Mouse (Mus musculus): ENCODE results near the gene 5730409E04Rik.

Gene 5730409E04Rik

DNA sequence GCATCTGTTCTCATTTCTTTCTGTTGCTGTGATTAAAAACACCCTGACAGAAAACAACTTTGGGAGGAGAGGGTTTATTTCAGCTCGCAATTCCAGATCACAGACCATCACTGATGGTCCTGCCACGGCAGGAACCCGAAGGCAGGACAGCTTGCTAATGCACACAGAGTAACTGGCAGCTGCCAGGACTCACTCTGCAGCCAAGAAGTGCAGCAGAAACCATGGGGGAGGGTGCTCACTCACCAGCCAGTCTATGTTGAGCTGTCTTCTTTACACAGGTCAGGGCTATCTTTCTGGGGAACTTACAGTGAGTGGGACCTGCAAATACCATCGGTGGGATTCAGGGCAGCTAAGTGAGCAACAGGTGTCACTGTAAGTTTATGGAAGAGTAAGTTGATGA is 27.8 kb downstream of the 5730409E04Rik start:
- in situ Hi-C loops (cut with MboI) = no loop called here

DNA sequence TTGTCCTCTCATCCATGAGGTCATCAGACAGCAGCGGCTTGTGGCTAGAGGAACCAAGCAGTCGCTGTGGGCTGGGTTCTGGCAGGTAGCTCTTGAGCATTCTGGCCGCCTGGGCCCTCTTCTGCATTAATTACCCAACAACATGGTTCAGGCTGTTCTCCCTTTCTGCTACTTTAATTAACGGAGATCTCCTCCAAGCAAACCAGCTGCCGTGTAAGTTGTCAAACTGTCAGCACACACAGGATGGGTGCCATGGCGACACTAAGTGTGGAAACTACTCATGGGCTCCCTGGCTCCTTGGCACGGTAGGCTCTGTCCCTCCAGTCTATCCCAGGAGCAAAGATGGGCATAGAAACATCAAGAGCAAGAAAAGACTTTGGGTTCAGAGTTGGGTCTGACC is 29.7 kb downstream of the 5730409E04Rik start:
- in situ Hi-C loops (cut with MboI) = no loop called here

DNA sequence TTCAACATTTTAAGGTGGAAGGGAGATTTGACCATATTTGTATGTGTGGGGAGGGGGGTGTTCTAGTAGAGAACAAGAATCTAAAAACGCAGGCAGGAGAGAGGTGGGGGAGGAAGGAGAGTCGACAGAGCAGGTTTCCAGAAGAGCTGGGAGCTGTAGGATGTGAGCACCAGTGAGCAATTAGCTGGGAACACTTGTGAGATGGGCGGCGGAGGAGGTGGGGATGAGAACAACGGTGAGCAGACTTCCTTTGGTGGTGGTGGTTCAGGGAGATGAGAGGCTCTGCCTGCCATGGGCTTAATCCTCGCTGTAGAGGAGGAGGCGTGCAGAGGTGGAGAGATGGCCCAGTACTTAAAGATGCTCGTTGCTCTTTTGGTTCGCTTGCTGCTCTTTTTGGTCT is 32.3 kb downstream of the 5730409E04Rik start:
- in situ Hi-C loops (cut with MboI) = no loop called here

DNA sequence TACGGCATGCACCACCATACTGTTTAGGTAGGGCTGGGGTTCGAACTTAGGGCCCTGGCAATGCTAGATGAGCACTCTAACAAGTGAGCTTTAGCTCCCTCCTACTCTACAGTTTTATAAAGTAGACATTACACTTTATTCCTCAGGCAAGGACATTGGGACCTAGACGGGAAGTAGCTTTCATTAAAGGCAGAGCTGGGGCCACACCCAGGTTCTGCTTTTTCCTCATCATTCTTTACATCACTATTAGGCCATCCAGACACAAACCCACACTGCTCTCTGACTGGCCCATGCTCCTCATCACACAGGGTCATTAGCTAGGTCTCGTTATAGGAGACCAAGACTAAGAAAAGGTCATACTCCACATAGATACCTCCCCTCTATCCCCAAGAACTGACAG is 34.2 kb downstream of the 5730409E04Rik start:
- in situ Hi-C loops (cut with MboI) = no loop called here

DNA sequence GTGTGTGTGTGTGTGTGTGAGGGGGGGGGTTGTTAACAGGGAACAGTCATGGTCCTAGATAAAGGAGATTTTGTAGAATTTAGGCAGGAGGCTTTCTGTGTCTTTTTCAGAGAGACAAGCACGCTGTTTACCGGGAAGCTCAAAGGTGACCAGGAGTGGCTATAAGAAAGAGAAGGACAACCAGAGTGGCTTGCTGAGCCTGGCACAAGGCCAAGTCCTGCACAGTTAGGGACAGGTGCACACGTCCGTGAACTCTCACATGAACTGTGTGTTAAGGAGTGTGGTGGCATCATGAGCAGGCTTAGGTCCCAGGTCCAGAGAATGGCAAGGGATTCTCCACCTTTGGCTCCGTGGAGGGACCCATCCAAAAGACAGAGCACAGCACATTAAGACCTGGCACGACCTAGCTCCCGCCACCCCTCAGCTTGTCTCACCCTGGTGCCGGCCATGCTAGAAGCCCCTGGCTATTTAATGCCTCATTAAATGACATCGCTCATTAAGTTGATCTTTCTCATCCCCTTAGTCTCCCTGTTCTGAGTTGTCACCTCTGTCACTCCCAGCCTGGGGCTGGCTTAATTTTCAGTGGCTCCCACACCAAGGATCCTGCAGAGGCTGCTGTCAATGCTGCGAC is 34.8 kb downstream of the 5730409E04Rik start:
- in situ Hi-C loops (cut with MboI) = no loop called here

DNA sequence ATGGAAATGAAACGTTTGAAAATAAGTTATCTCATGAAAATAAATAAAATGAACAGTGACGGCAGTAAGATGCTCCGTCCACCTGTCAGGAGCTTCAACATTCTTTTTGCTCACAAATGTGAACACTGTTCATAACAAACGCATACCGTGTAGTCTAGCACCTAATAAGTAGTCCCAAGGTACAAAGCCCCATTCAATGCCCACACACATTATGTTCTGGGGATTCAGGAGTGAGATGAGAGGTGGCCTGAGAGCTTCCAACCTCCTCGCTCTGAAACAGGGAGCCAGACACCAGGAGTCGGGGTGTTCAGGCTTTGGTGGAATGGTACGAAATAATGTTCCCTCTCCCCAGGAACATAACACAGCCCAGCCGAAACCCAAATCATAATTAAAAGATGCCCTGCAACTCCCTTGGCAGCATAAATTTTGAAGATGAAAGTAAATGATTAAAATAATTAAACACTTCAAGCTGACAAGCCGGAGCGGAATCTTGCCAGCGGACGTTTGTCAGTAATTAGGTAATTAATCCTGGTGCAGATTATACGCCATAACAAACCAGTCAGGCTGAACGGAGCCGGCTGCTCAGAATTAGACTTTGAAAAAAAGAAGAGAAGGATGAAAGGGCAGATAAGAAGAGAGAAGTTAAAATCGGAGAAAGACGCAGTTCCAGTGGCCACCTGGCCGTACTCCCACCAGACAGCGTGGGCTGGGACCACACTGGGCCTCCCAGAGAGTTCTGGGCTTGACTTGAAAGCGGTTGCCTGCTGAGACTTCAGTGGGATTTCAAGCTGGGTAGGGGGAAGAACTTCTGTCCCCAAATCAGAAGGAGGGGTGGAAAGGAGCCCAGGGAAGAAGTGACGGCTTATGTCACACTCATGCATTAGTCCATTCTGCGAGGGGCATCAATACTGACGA is 38.6 kb downstream of the 5730409E04Rik start:
- in situ Hi-C loops (cut with MboI) = no loop called here

DNA sequence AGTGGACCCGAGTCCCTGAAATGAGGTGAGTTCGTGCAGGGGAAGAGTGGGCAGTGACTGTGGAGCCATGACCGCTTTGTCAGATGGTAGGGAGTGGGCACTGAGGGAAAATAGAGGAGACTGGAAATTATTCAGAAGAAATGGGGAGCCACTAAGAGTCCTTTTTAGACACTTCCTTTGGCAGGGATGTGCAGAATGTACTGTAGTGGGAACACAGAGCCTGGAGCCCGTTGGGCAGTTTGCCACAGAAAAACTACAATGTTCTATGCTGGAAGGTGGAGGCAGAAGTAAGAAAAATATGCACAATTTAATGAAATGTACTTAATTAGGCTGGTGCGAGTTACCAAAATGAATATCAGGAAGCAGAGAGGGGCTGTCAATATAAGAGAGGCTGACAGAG is 43.5 kb downstream of the 5730409E04Rik start:
- in situ Hi-C loops (cut with MboI) = no loop called here

DNA sequence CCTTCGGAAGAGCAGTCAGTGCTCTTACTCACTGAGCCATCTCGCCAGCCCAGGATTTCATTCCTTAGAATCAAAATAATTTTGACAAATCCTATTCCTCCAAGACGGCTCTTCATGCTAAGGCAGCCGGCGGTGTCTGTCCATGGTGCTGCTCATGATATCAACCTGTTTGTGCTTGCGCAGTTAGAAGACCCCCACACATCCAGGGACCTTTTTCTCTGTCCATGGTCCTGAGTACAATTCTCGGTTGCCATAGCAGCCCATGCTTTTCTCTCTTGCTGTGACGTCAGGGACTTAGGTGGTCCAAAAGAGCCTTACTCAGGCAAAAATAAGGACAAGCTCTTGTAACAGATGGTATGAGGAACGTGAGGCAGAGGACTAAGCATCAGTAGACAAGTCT is 45.7 kb downstream of the 5730409E04Rik start:
- in situ Hi-C loops (cut with MboI) = no loop called here

DNA sequence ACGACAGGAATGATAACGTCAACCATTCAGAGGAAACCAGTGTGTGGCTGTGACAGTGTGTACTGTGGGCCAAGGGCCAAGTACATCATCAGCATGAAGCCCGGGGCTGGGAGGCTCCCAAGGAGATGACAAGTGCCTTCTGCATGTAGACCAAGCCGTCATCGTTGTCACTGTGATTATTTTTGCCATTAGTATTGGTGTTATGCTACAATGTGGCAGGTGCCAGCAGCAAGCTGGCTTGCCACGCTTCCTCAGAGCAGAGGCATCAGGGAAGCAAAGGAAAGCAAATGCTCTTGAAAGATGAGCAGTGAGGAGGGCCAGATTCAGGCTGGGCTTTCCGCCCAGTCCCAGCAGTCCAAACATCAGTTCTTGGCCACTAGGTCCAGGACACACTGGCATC is 51.6 kb downstream of the 5730409E04Rik start:
- in situ Hi-C loops (cut with MboI) = no loop called here
